Mouse (Mus musculus): ENCODE measurements around the gene G530012D18Rik.
"Not testable (repeated sequence)": the region's sequence is repeated elsewhere in the genome, so short reads cannot be mapped to it uniquely, and the experiment has no call there.

Gene G530012D18Rik

GRCm38 (mm10) chr1:85575376-85575775 is at the start of gene G530012D18Rik:
Gene G530012D18Rik (plus strand): TSS chr1:85575676.
- not testable (repeated sequence) for DNase-seq

GRCm38 (mm10) chr1:85526401-85526800 is 49.1 kb upstream of the G530012D18Rik start:
- not testable (repeated sequence) for DNase-seq

DNA sequence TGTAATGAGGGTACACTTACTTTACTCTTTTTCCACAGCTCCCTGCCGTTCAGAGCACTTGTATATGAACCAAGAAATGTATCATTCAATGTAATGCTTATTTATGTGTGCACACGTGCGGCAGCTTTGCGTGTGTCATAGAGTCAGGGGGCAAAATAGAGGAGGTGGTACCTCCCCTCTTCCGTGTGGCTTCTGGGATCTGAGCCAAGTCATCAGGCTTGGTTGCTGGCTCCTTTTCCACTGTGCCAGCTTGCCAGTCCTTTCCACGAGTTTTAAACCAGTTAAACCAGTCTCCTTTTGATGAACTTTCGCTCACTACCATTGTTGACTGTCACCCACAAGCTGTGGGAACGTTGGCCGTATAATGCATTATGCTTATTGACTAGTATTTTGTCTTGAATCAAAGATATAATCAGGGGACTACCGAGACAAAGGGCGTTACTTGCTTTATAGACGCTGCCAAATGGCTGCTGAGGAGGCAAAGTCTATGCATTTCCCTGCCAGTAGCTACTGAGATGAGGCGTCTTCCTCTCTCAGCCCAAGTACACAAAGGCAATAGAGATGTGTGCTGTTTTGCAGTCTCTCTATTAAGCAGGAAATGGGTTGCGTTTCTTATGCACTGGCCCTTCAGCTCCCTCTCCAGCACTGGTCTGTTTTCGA is 46.9 kb upstream of the G530012D18Rik start:
- DNase-seq: not testable (repeated sequence)

- not testable (repeated sequence) for DNase-seq
These were observed 31.7 kb upstream of the G530012D18Rik start for GRCm38 (mm10) chr1:85543818-85544217.

- DNase-seq: not testable (repeated sequence)
These were observed 29.0 kb upstream of the G530012D18Rik start for GRCm38 (mm10) chr1:85546442-85546841.

DNA sequence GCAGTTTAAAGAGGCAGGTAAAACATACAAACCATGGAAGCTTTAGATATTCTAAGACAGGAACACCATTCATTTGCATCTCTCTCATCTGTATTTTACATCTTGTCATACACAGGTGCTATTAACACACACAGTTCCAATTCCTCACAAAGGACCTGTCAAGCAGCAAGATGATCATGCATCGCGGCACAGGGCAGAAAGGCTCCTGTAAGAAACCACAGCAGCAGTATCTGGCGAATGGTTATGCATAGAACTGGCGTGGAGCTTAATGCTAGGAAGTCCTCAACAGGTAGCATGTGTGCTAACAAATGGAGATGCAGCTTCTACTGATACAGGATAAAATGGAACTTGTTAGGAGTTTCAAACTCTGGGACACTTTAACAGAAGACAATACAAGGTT is 20.2 kb upstream of the G530012D18Rik start:
- not testable (repeated sequence) for DNase-seq

GRCm38 (mm10) chr1:85573554-85573953 is 1.9 kb upstream of the G530012D18Rik start:
- DNase-seq: not testable (repeated sequence)

DNA sequence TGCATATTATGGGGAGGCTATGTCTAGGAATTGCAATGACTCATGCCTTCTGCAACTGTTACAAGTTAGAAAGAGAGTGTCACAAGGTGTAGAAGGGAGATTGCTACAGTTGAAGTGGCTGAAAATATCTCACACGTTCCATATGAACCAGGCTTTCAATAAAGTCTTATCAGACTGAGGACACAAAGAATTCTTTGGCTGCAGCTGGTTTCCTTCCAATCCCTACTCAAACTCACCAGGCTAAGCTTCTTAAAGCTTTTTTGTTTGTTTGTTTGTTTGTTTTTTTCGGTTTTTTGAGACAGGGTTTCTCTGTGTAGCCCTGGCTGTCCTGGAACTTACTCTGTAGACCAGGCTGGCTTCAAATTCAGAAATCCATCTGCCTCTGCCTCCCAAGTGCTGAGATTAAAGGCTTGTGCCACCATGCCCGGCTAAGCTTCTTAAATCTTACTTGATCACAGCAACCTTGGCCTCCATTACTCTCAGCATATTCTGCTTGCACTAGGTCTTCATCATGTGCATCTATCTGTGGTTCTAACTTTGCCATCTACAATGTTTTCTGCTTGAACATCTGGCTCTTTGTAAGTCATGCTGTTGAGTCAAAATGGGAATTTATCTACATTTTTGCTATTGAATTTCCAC is 3.0 kb downstream of the G530012D18Rik start:
- not testable (repeated sequence) for DNase-seq

GRCm38 (mm10) chr1:85579199-85580147 is 4.0 kb downstream of the G530012D18Rik start:
- not testable (repeated sequence) for DNase-seq

- DNase-seq: not testable (repeated sequence)
These were observed 4.7 kb downstream of the G530012D18Rik start for GRCm38 (mm10) chr1:85580148-85580534.

- DNase-seq: not testable (repeated sequence)
These were observed 5.1 kb downstream of the G530012D18Rik start for GRCm38 (mm10) chr1:85580578-85580977.

DNA sequence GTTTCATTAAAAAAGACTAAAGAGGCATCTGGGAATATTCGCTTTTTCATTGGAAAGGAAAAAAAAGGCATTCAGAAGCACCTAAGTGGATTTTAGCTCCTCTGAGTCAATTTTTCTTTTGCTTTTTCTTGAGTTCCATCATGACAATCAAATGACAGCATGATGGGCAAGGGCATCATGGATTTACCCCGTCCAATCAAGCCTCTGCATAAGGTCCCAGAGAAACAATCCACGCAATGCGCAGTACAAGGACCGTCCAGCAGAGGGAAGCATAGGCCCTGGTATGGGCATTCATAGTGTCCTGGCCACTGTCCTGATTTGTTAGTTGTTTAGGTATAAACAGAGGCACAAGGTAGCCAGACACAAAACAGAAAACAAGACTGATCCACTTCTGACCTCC is 6.0 kb downstream of the G530012D18Rik start:
- not testable (repeated sequence) for DNase-seq

DNA sequence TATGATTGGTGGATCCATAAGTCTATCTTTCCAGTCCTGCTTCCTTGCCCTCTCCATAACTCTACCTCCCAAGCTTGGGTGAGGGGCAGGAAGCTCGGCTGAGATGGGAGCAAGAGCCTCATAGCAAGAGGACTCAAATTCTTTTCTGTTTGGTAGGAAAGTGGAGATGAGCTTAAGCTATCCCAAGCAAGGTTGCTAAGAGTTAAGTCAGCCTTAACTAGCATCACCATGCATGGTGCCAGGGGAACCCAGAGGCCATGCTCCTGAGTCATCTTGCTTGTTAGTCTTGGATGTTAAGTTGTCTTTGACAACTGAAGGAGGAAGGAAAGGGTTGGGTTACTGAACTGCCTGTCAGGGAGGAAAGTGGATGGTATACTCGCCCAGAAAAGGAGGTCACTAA is 13.2 kb downstream of the G530012D18Rik start:
- DNase-seq: not testable (repeated sequence)

DNA sequence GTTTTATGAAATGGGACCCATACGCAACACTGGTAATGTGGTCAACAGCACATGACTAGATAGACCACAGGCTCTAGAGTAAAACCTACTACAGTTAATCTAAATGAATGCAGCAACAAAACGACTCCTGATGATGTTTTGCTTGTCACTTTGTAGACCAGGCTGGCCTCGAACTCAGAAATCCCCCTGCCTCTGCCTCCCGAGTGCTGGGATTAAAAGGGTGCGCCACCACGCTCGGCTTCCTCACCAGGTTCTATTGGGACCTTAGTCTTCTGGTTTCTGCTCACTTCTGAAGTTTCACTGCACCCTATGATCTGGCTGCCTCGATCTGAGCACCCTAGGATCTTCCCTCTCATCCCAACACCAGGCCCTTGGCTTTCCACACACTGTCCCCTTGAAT is 17.1 kb downstream of the G530012D18Rik start:
- DNase-seq: not testable (repeated sequence)

DNA sequence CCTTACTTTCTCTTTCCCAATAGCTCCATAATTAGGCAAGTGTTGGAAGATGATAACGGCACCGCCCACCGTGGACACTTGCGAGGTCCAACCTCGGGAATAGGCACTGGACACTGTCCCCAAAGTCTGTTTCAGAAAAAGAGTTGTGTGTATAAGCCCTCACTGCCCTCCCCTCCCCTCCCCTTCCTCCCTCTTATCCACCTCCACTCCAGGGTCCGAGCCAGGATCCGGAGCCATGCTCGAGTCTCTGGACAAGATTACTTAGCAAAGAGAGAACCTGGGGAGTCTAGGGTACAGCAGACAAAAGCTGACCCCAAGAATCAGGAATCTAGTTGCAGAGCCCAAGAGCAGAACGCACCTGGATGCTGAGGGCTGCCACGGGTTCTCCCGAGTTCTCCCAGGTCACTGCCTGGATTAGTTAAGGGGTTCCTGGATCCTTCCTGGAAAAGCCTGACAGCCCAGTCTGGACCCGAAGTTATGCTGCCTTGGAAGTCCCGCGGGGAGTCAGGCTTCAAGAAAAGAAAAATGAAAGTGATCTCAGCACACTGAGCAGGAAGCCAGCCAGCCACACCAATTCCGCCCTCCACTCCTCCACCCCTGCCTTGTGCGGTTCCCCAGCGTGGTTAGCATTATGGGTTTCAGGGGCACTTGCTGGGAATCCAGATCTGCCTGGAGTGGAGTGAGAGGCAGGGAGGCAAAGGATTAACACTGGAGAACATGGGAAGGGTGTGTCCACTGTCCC is 23.0 kb downstream of the G530012D18Rik start, which contains the start of gene Sp110:
TSS of gene Sp110 (minus strand) at position 547 of the 742 bp plus-strand sequence.
- DNase-seq: not testable (repeated sequence)

DNA sequence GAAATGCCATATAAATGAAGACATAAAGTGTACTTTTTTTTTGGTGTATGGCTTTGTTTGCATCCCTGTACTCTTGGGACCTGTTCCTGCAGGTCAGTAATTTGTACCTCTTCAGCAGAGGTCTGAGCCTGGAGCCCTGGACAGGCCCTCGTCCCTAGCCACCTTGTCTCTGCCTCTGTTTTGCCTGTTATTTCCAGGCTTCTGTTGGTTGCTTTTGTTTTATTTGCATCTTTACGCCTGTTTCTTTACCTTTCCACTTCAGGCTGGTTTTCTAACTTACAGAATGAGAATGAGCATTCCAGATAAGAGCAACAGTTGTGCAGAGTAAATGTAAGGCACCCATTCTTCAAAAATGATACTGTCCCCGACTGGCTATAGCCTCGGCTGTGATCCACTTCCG is 24.6 kb downstream of the G530012D18Rik start, which contains the start of gene Sp140:
TSS of gene Sp140 (plus strand) at position 301 of the 400 bp plus-strand sequence.
- DNase-seq: not testable (repeated sequence)

GRCm38 (mm10) chr1:85600794-85601193 is 25.3 kb downstream of the G530012D18Rik start:
- not testable (repeated sequence) for DNase-seq

DNA sequence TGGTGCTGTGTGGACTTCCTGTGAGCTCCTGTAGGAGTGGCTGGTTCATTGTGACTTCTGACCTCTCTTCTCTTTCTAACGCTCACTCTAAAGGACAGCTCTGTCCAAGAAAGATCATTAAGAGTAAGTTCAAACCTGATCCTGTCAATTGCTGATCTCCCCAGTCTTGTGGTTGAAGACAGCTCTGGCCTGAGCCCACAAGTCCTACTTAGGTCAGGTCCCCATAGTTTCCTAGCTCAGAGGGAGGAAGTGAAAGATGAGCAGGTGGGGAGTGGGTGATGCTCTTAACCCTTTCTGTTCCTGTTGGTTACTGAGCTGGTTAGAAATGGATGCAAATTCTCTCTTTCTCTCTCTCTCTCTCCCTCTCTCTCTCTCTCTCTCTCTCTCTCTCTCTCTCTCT is 28.9 kb downstream of the G530012D18Rik start:
- not testable (repeated sequence) for DNase-seq

DNA sequence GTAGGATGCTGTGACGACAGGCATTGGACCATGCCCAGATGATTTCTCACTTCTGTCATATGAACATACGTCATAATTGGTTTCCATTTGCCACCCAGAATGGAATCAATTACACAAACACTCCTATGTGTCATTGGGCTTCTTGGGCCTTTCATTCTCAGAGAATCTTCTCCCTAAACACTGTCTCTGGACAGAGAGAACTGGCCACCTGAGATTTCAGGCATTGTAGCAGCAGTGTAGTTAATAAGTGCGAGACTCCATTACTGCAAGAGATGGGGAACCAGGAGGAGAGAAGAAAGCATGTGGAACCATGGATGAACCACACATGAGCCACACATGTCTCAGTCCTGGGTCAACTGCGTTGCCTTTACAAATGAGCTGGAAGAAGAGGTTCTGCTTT is 32.9 kb downstream of the G530012D18Rik start:
- not testable (repeated sequence) for DNase-seq

GRCm38 (mm10) chr1:85610581-85610980 is 35.1 kb downstream of the G530012D18Rik start:
- DNase-seq: not testable (repeated sequence)

DNA sequence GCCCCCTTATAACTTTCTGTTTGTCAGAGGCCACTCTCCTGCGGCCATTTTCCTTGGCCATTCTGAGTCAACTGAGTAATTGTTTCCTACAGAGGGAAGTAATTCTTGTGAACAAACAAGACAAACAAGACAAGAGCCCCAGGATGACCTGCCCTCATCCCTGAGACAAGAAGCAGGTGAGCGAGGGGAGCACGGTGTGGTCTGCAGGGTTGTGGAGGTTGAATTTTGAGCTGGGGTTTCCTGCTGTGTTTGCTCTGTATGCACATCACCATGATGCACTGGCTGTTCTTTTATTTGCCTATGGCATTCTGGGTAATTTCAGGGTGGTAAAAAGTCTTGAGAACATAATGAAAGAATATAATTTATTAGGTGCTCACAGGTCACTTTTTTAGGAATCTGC is 39.6 kb downstream of the G530012D18Rik start:
- DNase-seq: not testable (repeated sequence)

- not testable (repeated sequence) for DNase-seq
These were observed 40.3 kb downstream of the G530012D18Rik start for GRCm38 (mm10) chr1:85615819-85616218.
